Mouse (Mus musculus) C2C12 (cell line): ENCODE results near the gene Gnrhr.
A peak's percentile ranks its signal among the peaks of the same experiment; 100 is the strongest.

Source experiments
- CEBPB ChIP-seq: IDR thresholded peaks from one replicate; pipeline ENCODE4 v1.6.1; 2011; ENCODE audit warnings: low read depth, mild to moderate bottlenecking, control low read depth, moderate library complexity
- CTCF ChIP-seq: IDR thresholded peaks from one replicate; pipeline ENCODE4 v1.5.1; 2011; ENCODE audit not compliant: control insufficient read depth, insufficient read depth, insufficient read length
- FOSL1 ChIP-seq: IDR thresholded peaks from one replicate; pipeline ENCODE4 v1.8.0; 2011; ENCODE audit warnings: mild to moderate bottlenecking, low read length; ENCODE audit not compliant: poor library complexity, insufficient read depth, severe bottlenecking
- MAX ChIP-seq: IDR thresholded peaks from one replicate; pipeline ENCODE4 v1.6.1; 2011; ENCODE audit warnings: mild to moderate bottlenecking, control low read depth
- MYOD1 ChIP-seq: IDR thresholded peaks from one replicate; pipeline ENCODE4 v1.6.1; 2011; ENCODE audit warnings: low read depth; ENCODE audit not compliant: control insufficient read depth, insufficient read length
- USF1 ChIP-seq: IDR thresholded peaks from one replicate; pipeline ENCODE4 v1.6.1; 2011; ENCODE audit warnings: low read depth, mild to moderate bottlenecking, control low read depth, moderate library complexity

- TF ChIP-seq CTCF (no peak), MYOD1 (no peak), FOSL1 (peak; percentile 23), USF1 (no peak), MAX (no peak), CEBPB (peak; percentile 60)
Measured at GRCm38 (mm10) chr5:86227156-86227853, 29.6 kb upstream of the Gnrhr start.
